Mouse (Mus musculus) CD8-positive naive resting alpha-beta T cell, adult 2 months (primary cell): ENCODE measurements around the gene Clca2.
"Not testable (repeated sequence)": the region's sequence is repeated elsewhere in the genome, so short reads cannot be mapped to it uniquely, and the experiment has no call there.

Experiments used
- DNase-seq, 2 experiments: peaks; one replicate each; pipeline ENCODE4 v3.0.0; 2022; ENCODE audit warnings: low read depth in 2 of 2, low spot score in 2 of 2

The Clca2 gene

DNA sequence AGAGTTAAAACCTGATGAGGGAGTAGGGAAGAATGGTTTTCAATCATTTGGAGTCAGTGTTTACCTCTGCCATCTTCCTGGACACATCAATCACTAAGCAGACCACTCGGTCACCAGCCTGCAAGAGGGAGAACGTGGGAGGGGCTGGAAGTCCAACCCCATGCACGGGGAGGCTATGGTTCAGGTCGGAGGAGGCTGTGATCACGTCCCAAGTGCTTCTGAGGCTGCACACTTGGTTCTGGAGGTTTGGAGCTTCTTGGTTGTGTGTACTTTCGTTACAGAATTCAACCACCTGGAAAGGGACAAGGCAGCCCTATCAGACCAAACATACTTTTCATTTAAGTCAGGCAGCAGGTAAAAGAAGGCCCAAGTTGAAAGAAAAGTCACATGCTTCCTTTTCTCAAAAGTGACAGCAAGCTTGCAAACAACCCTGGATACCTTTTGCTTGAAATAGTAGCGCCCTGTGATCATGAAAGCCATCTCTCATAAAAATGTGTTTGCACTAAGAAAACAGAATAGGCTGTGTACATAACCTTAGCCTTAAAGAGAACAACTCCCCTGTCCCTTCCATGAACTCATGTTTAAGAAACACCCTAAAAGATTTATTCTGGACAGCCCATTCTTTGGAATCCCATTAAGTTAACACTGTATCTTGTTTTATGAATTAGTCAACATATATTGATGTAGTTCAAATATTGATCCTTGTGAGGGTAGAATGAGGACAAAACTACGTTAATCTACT, 11.2 kb downstream of the Clca2 start:
- DNase-seq, result no peak

GRCm38 (mm10) chr3:145086180-145086579, 13.1 kb downstream of the Clca2 start:
- no peak for DNase-seq

GRCm38 (mm10) chr3:145083081-145083480, 16.2 kb downstream of the Clca2 start:
- no peak for DNase-seq

- no peak for DNase-seq
These were observed 18.3 kb downstream of the Clca2 start for GRCm38 (mm10) chr3:145080904-145081303.

GRCm38 (mm10) chr3:145078405-145078804, 20.8 kb downstream of the Clca2 start:
- no peak for DNase-seq

DNA sequence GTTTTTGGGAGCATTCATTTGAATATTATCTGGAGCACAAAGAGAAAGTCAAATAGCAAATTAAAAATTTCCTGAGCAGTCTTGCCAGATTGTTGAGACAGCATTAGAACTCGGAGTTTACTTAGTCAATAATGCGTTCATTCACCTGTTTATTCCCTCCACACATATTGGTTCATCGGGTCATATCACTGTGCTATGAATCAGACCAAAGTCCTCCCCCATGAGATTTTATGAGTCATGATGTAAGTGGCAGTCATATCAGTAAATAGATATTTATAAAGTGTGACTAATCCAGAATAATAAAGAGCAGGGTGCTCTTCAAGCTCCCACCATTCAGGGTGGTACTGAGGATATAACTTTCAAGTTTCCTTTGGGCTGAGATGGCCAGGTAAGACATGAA, 26.9 kb downstream of the Clca2 start:
- no peak for DNase-seq

DNA sequence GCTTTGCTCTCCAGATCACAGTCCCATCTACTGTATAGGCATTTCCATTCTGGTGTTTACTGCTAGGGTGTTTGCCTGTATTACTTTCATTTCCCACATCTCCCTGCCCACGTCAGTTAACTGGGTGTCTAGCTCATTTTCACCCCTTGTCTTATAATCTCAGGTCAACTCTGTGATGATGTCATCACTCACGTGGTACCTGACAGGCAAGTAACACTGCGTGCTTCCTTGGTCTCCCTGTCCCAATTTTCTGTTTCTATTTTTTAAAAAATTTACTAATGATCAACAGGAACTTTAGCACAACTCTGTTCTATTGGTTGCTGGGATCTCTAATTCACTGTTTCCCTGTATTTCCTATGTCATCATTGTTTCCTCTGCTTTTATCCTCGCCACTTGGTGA, 30.3 kb downstream of the Clca2 start:
- DNase-seq, result no peak

DNA sequence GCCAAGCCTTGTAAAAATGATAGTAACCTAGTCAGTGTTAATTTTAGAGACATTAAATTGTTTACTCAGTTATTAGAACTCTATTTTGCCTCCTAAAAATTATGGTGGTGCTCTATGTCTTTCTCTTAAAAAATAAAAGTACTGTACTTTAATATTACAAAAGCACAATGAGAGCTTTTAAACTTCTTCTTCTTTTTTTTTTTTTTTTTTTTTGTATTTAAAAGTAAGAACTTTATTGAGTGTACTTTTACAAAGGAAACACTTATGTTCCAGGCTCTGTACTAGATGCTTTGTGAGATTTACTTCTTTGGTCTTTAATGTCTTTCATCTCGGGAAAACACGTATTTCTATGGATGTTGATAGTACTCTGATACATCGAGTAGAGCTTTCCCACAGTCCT, 44.1 kb downstream of the Clca2 start:
- not testable (repeated sequence) for DNase-seq

DNA sequence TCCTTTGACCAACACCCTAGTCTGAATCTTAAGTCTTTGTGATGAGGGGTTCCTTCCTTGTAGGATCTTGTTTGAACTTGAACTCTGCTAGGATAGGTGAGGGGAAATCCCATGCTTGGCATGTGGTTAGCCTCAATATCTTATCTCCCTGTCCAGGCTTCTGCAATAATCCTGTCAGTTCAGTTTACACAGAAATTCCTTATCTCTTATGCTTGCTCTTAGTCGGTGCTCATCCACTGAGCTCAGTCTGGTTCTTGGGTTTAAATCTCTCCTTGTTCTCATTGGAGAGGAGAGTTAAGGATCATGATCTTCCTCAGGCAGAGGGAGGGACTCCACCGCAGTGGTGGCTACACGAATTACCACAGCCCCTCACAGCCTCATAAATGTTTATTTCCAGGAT, 49.4 kb downstream of the Clca2 start:
- DNase-seq, result no peak

- no peak for DNase-seq
These were observed 60.4 kb downstream of the Clca2 start for GRCm38 (mm10) chr3:145038813-145039212.

GRCm38 (mm10) chr3:145032676-145033075, 66.6 kb downstream of the Clca2 start, which contains the start of gene Clca1:
TSS of gene Clca1 (minus strand) at chr3:145032776.
- DNase-seq, result no peak

DNA sequence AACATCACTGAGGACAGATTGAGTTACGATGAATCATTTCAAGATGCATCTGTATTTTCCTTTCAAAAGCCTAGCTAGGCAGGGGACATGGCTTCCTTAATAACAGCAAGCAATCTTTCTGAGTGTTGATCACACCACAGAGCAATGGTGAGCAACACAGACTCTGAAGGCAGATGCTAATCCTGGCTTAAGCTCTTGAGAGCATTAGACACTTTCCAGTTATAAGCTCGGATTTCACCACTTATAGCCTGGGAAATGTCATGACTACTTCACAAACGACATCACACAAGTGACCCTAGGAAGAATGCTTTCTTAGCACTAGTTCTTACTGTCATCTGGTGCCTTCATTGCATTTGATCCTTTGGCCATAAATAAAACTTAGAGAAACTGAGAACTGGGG, 71.2 kb downstream of the Clca2 start:
- DNase-seq, result no peak

- DNase-seq, result no peak
These were observed 72.5 kb downstream of the Clca2 start for GRCm38 (mm10) chr3:145026750-145027149.
